Mouse (Mus musculus) c-Kit-negative CD71-positive TER-119-positive erythroid progenitor cells, embryonic 14.5 days (primary cell): Measurements from ENCODE around the gene Cldnd1.
A peak's percentile ranks its signal among the peaks of the same experiment; 100 is the strongest.

Experiments used
- DNase-seq: peaks from one replicate; pipeline ENCODE4 v3.0.0-alpha.2; 2013; ENCODE audit warnings: low read depth, low spot score

The Cldnd1 gene

GRCm38 (mm10) chr16:58727477-58728131, at the start of gene Cldnd1:
Gene Cldnd1 (plus strand): TSS chr16:58727910.
- peak; percentile 80 for DNase-seq

DNA sequence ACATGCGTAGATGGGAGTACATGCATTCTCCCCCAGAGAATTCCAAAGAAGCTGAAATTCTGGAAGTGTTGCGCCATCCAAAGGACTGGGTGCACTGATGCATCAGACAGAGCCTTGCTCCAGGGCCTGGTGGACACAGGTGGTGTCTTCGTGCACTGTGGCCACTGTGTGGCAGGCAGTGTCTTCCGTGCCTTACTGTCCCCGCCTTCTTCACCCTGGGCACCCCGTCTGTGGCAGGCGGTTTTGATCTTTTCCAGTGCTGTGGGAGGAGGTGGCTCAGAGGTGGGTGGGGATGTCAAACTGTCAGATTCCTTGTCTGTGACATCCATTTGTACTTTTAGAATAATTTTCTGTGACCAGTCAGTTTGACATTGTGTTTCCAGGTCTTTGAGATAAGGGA, 49.0 kb upstream of the Cldnd1 start:
- DNase-seq = no peak

DNA sequence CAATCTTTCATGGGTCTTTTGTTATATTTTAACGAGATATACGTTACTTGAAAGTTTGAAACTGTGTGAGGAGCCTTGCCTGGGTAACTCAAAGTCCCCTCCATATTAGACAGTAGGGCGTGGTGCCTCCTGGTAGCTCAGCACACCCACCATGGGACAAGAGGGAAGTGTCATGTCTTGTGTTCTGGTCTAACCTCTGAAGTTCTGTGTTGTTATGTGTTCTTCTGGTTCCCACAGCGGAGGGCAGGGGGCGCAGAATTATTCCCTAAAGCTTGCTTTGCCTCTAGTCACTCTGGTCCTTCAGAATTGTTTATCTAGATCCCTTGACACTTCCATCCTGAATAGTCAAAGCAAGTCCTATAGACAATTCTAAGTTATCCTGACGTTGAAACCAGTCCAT, 45.7 kb upstream of the Cldnd1 start:
- DNase-seq = no peak

DNA sequence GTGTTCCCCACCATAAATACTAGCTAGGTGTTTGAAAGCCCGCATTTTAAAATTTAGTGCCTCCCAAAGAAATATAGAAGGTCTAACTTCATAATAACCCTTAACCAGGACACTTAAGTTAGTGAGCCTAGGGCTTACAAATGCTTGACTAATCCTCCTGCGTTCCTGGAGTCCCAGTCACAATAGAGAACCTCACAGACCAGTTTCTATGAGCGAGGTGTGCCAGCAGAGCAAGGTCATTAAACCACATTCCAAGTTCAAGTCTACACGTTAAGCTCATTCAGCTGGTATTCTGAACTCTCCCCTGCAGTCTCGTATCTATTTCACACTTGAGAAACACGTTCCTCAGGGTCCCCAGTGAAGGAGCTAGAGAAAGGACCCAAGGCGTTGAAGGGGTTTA, 44.8 kb upstream of the Cldnd1 start:
- DNase-seq = no peak

- DNase-seq = no peak
Measured at GRCm38 (mm10) chr16:58683911-58684310, 43.8 kb upstream of the Cldnd1 start.

GRCm38 (mm10) chr16:58684537-58684936, 43.2 kb upstream of the Cldnd1 start:
- DNase-seq = no peak

DNA sequence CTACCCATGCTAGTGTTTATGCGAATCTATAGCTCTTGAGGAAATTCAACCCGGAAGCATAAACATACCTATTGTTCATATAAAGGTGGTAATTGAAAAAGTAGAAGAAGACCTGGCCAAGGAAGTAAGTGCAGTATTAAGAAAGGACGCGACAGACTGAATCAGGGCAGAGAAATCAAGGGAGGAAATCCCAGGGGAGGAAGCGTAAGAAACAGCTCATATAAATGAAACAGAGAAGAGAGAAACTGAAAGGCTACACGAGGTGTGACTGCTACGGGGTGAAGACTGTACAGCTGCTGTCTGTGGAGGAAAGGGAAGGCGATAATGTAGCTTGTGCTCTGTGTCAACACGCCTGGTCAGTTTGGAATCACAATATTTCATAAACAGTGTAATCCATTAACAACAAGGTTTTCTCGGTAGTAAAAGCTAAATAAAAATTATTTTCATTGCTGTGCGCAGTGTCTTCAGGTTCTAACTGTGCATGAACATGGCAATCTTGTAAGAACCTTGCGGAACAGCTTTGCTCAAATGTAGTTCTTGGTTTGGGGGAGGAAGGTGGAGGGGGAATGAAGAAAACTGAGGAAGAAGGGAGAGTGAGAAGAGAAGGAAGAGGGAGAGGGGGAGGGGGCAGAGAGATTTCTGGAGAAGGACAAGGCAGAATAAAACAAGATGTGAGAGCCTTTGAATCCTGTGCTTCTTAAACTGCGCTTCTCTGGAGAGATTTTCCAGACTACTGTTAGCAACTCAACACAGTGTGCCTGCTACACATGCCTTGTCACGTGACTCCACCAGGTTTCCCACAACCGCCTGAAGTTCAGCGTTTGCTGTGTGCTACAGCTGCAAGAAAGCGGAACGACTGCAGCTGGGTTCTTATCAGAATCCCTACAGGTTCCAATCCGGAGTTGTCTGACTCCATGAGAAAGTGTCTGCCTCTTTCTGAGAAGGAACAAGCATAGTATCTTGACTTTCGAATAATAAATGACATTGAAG, 41.9 kb upstream of the Cldnd1 start:
- DNase-seq = no peak

DNA sequence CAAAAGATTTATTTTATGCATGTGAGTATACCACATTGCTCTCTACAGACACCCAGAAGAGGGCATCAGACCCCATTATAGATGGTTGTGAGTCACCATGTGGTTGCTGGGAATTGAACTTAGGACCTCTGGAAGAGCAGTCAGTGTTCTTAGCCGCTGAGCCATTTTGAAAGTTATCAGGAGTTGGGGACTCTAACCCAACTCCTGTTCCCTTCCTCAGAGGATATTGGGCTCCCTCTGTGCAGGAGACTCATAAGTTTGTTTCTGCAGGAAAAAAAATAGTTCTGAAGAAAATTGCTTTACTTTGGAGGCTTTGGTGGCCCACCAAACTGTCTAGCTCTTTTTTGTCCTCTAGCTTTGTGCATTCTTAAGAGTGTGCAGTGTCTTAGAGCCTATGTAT, 39.2 kb upstream of the Cldnd1 start:
- no peak for DNase-seq

DNA sequence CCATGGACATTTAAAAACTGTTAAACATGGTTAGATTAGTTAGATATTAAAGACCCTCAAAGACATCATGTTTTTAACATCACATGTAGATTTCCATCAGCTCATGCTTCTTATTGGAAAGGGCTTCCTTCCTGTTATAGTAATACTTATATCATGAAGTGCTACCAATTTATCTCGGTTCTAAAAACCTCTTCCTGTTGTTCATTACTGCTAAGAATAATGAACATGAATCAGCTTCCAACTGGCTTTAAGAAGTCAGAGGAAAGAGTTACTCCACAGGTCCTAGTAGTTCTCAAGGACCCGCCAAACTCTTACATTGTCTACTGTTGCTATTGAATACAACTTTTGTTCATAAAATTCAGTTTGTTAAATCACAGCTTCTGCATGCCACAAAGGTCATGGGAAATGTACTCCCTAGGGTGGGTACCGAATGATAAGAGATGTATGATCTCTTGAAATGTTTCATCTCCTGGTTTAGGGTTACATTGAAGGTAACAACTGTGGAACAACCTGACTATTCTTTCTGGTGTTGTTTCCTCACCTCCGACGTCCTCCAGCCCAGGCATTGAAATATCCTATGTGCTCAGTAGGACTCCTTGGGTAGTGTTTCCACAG, 38.0 kb upstream of the Cldnd1 start:
- DNase-seq = no peak

GRCm38 (mm10) chr16:58690322-58690732, 37.4 kb upstream of the Cldnd1 start:
- no peak for DNase-seq

- DNase-seq = no peak
Measured at GRCm38 (mm10) chr16:58694091-58694490, 33.6 kb upstream of the Cldnd1 start.

- no peak for DNase-seq
Measured at GRCm38 (mm10) chr16:58696796-58697195, 30.9 kb upstream of the Cldnd1 start.

DNA sequence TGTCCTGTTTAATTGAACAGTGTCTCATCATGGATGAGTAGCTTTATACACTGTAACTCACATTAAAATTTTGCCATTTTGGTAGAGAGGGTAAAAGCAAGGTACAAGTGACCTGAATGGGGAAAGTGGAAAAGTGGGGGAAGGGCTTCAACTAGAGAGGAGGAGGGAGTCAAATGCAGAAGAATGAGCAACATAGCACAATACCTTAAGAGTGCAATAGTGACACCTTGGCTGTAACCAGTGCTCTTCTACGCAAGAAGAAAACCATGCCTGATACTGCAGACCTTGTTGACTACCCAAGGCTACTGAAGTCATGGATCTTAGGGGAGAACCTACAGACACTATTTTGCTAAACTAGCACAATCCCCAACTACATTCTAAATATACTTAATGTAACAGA, 30.4 kb upstream of the Cldnd1 start:
- no peak for DNase-seq

DNA sequence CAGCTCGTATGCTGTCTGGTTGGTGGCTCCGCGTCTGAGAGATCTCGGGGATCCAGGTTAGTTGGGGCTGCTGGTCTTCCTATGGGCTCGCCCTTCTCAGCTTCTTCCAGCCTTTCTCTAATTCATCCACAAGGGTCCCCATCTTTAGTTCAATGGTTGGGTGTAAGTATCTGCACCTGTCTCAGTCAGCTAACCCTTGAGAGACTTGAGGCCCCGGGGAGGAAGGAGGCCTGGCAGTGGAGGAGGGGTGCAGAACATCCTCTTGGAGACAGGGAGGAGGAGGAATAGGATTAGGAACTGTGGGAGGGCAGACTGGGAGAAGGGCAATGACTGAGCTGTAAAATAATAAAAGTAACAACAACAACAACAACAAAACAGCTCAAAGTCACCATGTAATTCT, 27.5 kb upstream of the Cldnd1 start:
- no peak for DNase-seq

- no peak for DNase-seq
Measured at GRCm38 (mm10) chr16:58700816-58701424, 26.8 kb upstream of the Cldnd1 start.

GRCm38 (mm10) chr16:58701779-58702178, 25.9 kb upstream of the Cldnd1 start:
- no peak for DNase-seq

- no peak for DNase-seq
Measured at GRCm38 (mm10) chr16:58702329-58702932, 25.3 kb upstream of the Cldnd1 start.

DNA sequence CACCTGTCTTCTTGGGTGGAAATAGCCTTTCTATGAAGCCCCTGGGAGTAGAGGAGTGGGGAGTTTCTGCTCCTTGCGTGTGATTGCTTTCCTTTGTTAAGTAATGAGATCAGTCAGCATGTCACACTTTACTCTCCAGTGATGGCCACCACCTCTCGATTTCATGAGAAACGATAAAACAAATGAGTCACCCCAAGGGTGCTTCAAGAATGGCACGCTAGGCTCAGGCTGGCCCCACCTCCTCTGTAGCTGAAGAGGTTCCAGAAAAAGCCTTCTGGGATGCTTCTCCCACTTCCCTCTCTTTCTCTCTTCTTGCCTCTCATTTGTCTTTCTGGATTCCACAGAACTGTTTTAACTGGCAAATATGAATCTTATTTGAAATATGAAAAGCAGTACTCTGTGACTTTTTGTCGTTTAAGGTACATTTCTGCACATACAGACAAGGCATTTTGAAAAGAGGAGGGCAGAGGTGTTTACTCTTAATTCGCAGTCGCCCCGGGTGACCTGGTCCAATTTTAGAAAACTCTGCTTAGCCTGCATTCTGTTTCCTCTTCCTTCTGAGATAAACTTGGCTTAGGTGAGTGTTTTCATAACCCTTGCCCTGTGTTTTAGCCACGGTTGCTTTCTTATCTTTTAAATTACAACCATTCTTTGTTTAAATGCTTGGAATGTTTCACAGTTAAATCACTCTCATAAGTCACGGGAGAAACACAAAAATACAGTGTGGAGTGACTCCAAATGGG, 24.2 kb upstream of the Cldnd1 start:
- no peak for DNase-seq

DNA sequence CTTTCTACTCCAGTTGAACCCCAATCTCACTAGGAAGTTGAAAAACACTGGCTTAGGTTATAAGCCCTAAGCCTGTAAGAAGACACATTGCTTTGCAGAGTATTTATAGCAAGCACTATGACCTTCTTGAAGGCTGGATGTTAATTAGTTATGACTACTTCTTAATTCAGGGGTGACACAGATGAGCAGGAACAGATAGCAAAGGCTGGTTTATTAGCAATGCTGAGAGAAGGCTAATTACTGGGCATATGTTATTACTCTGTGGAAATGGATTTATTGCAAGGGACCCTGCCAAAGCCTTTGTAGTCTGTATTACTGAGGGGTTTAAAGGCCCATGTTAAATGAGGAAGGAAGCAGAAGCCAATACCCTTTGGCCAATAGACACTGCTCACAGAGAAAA, 22.7 kb upstream of the Cldnd1 start:
- DNase-seq = no peak

DNA sequence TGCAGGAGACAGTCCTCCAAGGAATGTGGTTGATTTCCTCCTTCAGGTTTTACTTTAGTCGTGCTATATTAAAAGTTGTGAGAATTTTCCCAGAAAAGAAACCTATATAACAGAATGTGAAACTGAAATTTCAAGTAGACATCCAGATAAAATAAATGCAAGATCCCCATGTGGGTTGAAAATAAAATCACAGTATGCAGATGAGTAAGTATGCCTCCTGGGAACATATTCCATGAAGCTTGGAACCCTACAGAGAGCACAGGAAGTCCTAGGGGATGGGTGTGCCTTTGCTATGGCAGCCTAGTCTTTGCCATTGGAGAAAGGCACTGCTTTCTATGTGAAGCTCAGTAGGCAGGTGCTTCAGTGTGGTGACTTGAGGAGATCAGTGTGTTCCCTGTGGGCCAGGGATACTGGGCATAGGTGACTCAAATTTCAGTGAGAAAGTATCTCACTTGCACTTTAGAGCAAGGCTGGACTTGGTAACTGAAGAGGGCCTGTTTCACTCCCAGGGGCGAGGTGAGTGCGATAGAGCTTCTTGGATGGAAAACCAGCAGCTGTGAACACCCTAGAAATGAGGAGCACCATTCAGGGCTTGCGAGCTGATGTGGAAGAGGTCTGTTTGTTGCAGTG, 20.3 kb upstream of the Cldnd1 start:
- DNase-seq = no peak
